Mouse (Mus musculus) hindbrain, embryonic 13.5 days (tissue): Measurements from ENCODE around the gene Camk2d. TPM values are rescaled to one million over a fixed set of nuclear protein-coding genes. Genes with fewer than 3 reads are reported as not detected.

ENCODE experiments used
- ATAC-seq: fragments of 200-750 bp; cut with Nextera tagmentation; 2 replicates; pipeline ENCODE4 v1.8.0; 2017; ENCODE audit warnings: moderate TSS enrichment; ENCODE audit not compliant: low FRiP score
- H3K27ac ChIP-seq: fragments of 300-500 bp; sonication (generic); 2 replicates; pipeline ENCODE4 v1.5.1; 2015; ENCODE audit warnings: inconsistent platforms, mild to moderate bottlenecking, moderate library complexity
- H3K27me3 ChIP-seq: fragments of 300-500 bp; sonication (generic); 2 replicates; pipeline ENCODE4 v1.6.1; 2015; ENCODE audit warnings: mild to moderate bottlenecking, inconsistent platforms
- H3K36me3 ChIP-seq: fragments of 300-500 bp; sonication (generic); 2 replicates; pipeline ENCODE4 v1.6.1; 2015; ENCODE audit warnings: mild to moderate bottlenecking, inconsistent platforms
- H3K4me1 ChIP-seq: fragments of 300-500 bp; sonication (generic); replicated peaks from 2 replicates; pipeline ENCODE4 v1.6.1; 2015; ENCODE audit warnings: inconsistent platforms
- H3K4me2 ChIP-seq: fragments of 300-500 bp; sonication (generic); 2 replicates; pipeline ENCODE4 v1.6.1; 2015; ENCODE audit warnings: inconsistent platforms, mild to moderate bottlenecking, moderate library complexity
- H3K4me3 ChIP-seq: fragments of 300-500 bp; sonication (generic); 2 replicates; pipeline ENCODE4 v1.5.1; 2015; ENCODE audit warnings: mild to moderate bottlenecking, inconsistent platforms
- H3K9ac ChIP-seq: fragments of 300-500 bp; sonication (generic); 2 replicates; pipeline ENCODE4 v1.6.1; 2015; ENCODE audit warnings: mild to moderate bottlenecking, inconsistent platforms
- H3K9me3 ChIP-seq: fragments of 300-500 bp; sonication (generic); 2 replicates; pipeline ENCODE4 v1.6.1; 2016; ENCODE audit warnings: inconsistent platforms
- WGBS: fragments of 180-500 bp; shearing (Covaris S2); methylation state at CpG from one replicate; pipeline ENCODE4 v1.1.7; 2015; 5-methylcytosine and 5-hydroxymethylcytosine counted together
- polyA plus RNA-seq: library from polyadenylated mRNA; unstranded; fragments of >200 nt; fragmentation: Nextera tagmentation; extraction: Ambion mirVana; gene quantifications from 2 replicates; pipeline ENCODE4 v1.2.1, GENCODE M21; 2015

Gene Camk2d
- polyA plus RNA-seq, 1 experiment from 2014 or later: 43.1 TPM

GRCm38 (mm10) chr3:126658791-126659190 lies 62.7 kb downstream of the Camk2d start:
- H3K9ac ChIP-seq: no peak overlapping the region
- no peaks in the 10 kb centered on the region for H3K36me3 ChIP-seq
- H3K4me3 ChIP-seq: no peak overlapping the region
- no peaks in the 10 kb centered on the region for H3K4me1 ChIP-seq
- no peak overlapping the region for H3K27ac ChIP-seq
- H3K9me3 ChIP-seq: no peaks in the 10 kb centered on the region
- H3K27me3 ChIP-seq: no peaks in the 10 kb centered on the region
- ATAC-seq: no peak
- no peak overlapping the region for H3K4me2 ChIP-seq
- 67% methylated on average over 10 of the region's 10 CpGs for WGBS

- Histone ChIP-seq H3K36me3 (no peaks in the 10 kb centered on the region), H3K27ac (no peak overlapping the region), H3K4me3 (no peak overlapping the region), H3K4me1 (no peaks in the 10 kb centered on the region), H3K4me2 (no peak overlapping the region), H3K27me3 (no peaks in the 10 kb centered on the region), H3K9ac (no peak overlapping the region), H3K9me3 (no peaks in the 10 kb centered on the region)
- ATAC-seq: no peak
- 87% methylated on average over 8 of the region's 8 CpGs for WGBS
Measured at GRCm38 (mm10) chr3:126659235-126659634, 63.1 kb downstream of the Camk2d start.

- H3K9ac ChIP-seq: no peak overlapping the region
- ATAC-seq: no peak
- no peak overlapping the region for H3K4me3 ChIP-seq
- no peak overlapping the region for H3K4me2 ChIP-seq
- no peaks in the 10 kb centered on the region for H3K27me3 ChIP-seq
- H3K36me3 ChIP-seq: no peaks in the 10 kb centered on the region
- no peak overlapping the region for H3K27ac ChIP-seq
- WGBS: 79% methylated on average over 8 of the region's 8 CpGs
- no peaks in the 10 kb centered on the region for H3K4me1 ChIP-seq
- H3K9me3 ChIP-seq: no peaks in the 10 kb centered on the region
Measured at GRCm38 (mm10) chr3:126659832-126660564, 63.9 kb downstream of the Camk2d start.

- 94% methylated on average over 2 of the region's 2 CpGs for WGBS
- no peaks in the 10 kb centered on the region for H3K27me3 ChIP-seq
- no peak overlapping the region for H3K9ac ChIP-seq
- no peak overlapping the region for H3K27ac ChIP-seq
- H3K4me2 ChIP-seq: no peak overlapping the region
- no peaks in the 10 kb centered on the region for H3K4me1 ChIP-seq
- no peak for ATAC-seq
- no peaks in the 10 kb centered on the region for H3K9me3 ChIP-seq
- no peak overlapping the region for H3K4me3 ChIP-seq
- no peaks in the 10 kb centered on the region for H3K36me3 ChIP-seq
Measured at GRCm38 (mm10) chr3:126660575-126660974, 64.5 kb downstream of the Camk2d start.

- H3K36me3 ChIP-seq: no peaks in the 10 kb centered on the region
- H3K9ac ChIP-seq: no peak overlapping the region
- H3K4me2 ChIP-seq: no peak overlapping the region
- H3K9me3 ChIP-seq: no peaks in the 10 kb centered on the region
- no peak overlapping the region for H3K27ac ChIP-seq
- H3K27me3 ChIP-seq: no peaks in the 10 kb centered on the region
- H3K4me1 ChIP-seq: no peaks in the 10 kb centered on the region
- ATAC-seq: no peak
- H3K4me3 ChIP-seq: no peak overlapping the region
- 87% methylated on average over 6 of the region's 6 CpGs for WGBS
Measured at GRCm38 (mm10) chr3:126660986-126661385, 64.9 kb downstream of the Camk2d start.

GRCm38 (mm10) chr3:126661920-126662319 lies 65.8 kb downstream of the Camk2d start:
- no peak overlapping the region for H3K4me2 ChIP-seq
- no peak overlapping the region for H3K9ac ChIP-seq
- no peaks in the 10 kb centered on the region for H3K36me3 ChIP-seq
- no peak overlapping the region for H3K27ac ChIP-seq
- WGBS: 92% methylated on average over 3 of the region's 3 CpGs
- no peaks in the 10 kb centered on the region for H3K9me3 ChIP-seq
- no peaks in the 10 kb centered on the region for H3K4me1 ChIP-seq
- H3K4me3 ChIP-seq: no peak overlapping the region
- ATAC-seq: no peak
- H3K27me3 ChIP-seq: no peaks in the 10 kb centered on the region

GRCm38 (mm10) chr3:126663436-126663835 lies 67.3 kb downstream of the Camk2d start:
- Histone ChIP-seq H3K4me2 (no peak overlapping the region), H3K4me1 (peaks cover 13% of the 10 kb centered on the region), H3K27ac (no peak overlapping the region), H3K9me3 (no peaks in the 10 kb centered on the region), H3K36me3 (no peaks in the 10 kb centered on the region), H3K9ac (no peak overlapping the region), H3K4me3 (no peak overlapping the region), H3K27me3 (no peaks in the 10 kb centered on the region)
- no peak for ATAC-seq
- WGBS: 69% methylated on average over 5 of the region's 5 CpGs

- WGBS: 95% methylated on average over 1 of the region's 1 CpGs
- no peak for ATAC-seq
- Histone ChIP-seq H3K9ac (no peak overlapping the region), H3K27me3 (no peaks in the 10 kb centered on the region), H3K36me3 (no peaks in the 10 kb centered on the region), H3K27ac (no peak overlapping the region), H3K4me1 (peaks cover 19% of the 10 kb centered on the region), H3K4me2 (no peak overlapping the region), H3K4me3 (no peak overlapping the region), H3K9me3 (no peaks in the 10 kb centered on the region)
Measured at GRCm38 (mm10) chr3:126665866-126666265, 69.8 kb downstream of the Camk2d start.

GRCm38 (mm10) chr3:126667019-126667418 lies 70.9 kb downstream of the Camk2d start:
- Histone ChIP-seq H3K4me2 (no peak overlapping the region), H3K4me3 (no peak overlapping the region), H3K9me3 (no peaks in the 10 kb centered on the region), H3K27ac (0 out of 2 replicates have a peak overlapping the region, but pooled peaks have one; percentile 40), H3K4me1 (peaks cover 25% of the 10 kb centered on the region), H3K27me3 (no peaks in the 10 kb centered on the region), H3K36me3 (no peaks in the 10 kb centered on the region), H3K9ac (no peak overlapping the region)
- peak; percentile 40 for ATAC-seq
- WGBS: 95% methylated on average over 11 of the region's 11 CpGs

GRCm38 (mm10) chr3:126667451-126667850 lies 71.3 kb downstream of the Camk2d start:
- Histone ChIP-seq H3K4me2 (no peak overlapping the region), H3K9ac (no peak overlapping the region), H3K36me3 (no peaks in the 10 kb centered on the region), H3K4me3 (no peak overlapping the region), H3K27ac (peak overlapping the region; percentile 40; the same call in 1 of the 2 replicates), H3K27me3 (no peaks in the 10 kb centered on the region), H3K9me3 (no peaks in the 10 kb centered on the region), H3K4me1 (peaks cover 25% of the 10 kb centered on the region)
- WGBS: 58% methylated on average over 7 of the region's 7 CpGs
- ATAC-seq: peak; percentile 77

- H3K27me3 ChIP-seq: no peaks in the 10 kb centered on the region
- H3K36me3 ChIP-seq: no peaks in the 10 kb centered on the region
- H3K4me3 ChIP-seq: no peak overlapping the region
- WGBS: 73% methylated on average over 3 of the region's 3 CpGs
- H3K9me3 ChIP-seq: no peaks in the 10 kb centered on the region
- H3K4me1 ChIP-seq: peaks cover 25% of the 10 kb centered on the region
- ATAC-seq: peak; percentile 44; the same call in 1 of the 2 replicates
- no peak overlapping the region for H3K9ac ChIP-seq
- no peak overlapping the region for H3K4me2 ChIP-seq
- H3K27ac ChIP-seq: peak overlapping the region; percentile 40; the same call in 1 of the 2 replicates
Measured at GRCm38 (mm10) chr3:126668123-126668522, 72.0 kb downstream of the Camk2d start.

- Histone ChIP-seq H3K36me3 (no peaks in the 10 kb centered on the region), H3K4me3 (no peak overlapping the region), H3K9me3 (no peaks in the 10 kb centered on the region), H3K4me1 (peaks cover 25% of the 10 kb centered on the region), H3K9ac (no peak overlapping the region), H3K27me3 (no peaks in the 10 kb centered on the region), H3K27ac (peak overlapping the region; percentile 9; the same call in 1 of the 2 replicates), H3K4me2 (no peak overlapping the region)
- ATAC-seq: no peak
- 58% methylated on average over 10 of the region's 10 CpGs for WGBS
Measured at GRCm38 (mm10) chr3:126668692-126669091, 72.6 kb downstream of the Camk2d start.

GRCm38 (mm10) chr3:126670413-126670812 lies 74.3 kb downstream of the Camk2d start:
- no peaks in the 10 kb centered on the region for H3K36me3 ChIP-seq
- H3K4me1 ChIP-seq: peaks cover 25% of the 10 kb centered on the region
- no peak overlapping the region for H3K9ac ChIP-seq
- no peaks in the 10 kb centered on the region for H3K9me3 ChIP-seq
- no peak for ATAC-seq
- no peaks in the 10 kb centered on the region for H3K27me3 ChIP-seq
- H3K27ac ChIP-seq: no peak overlapping the region
- no peak overlapping the region for H3K4me3 ChIP-seq
- H3K4me2 ChIP-seq: no peak overlapping the region
- whole genome bisulfite sequencing: 86% methylated on average over 3 of the region's 3 CpGs
